Mouse (Mus musculus) forebrain, embryonic 10.5 days (tissue): Measurements from ENCODE around the gene Rap1gap. TPM values are rescaled to one million over a fixed set of nuclear protein-coding genes. Genes with fewer than 3 reads are reported as not detected.

Experiments used
- DNase-seq: peaks from one replicate; pipeline ENCODE4 v3.0.0-alpha.2; 2017; ENCODE audit warnings: low spot score; ENCODE audit errors: extremely low spot score
- H3K27ac ChIP-seq: fragments of 300-500 bp; sonication (generic); 2 replicates; pipeline ENCODE4 v1.5.1; 2016; ENCODE audit warnings: mild to moderate bottlenecking
- H3K27me3 ChIP-seq: fragments of 300-500 bp; sonication (generic); 2 replicates; pipeline ENCODE4 v1.6.1; 2016; ENCODE audit warnings: mild to moderate bottlenecking; ENCODE audit not compliant: poor library complexity, severe bottlenecking
- H3K36me3 ChIP-seq: fragments of 300-500 bp; sonication (generic); replicated peaks from 2 replicates; pipeline ENCODE4 v1.6.1; 2016; ENCODE audit warnings: mild to moderate bottlenecking, moderate library complexity
- H3K4me1 ChIP-seq: fragments of 300-500 bp; sonication (generic); 2 replicates; pipeline ENCODE4 v1.6.1; 2016
- H3K4me3 ChIP-seq: fragments of 300-500 bp; sonication (generic); 2 replicates; pipeline ENCODE4 v1.5.1; 2016; ENCODE audit warnings: mild to moderate bottlenecking, moderate library complexity
- H3K9me3 ChIP-seq: fragments of 300-500 bp; sonication (generic); 2 replicates; pipeline ENCODE4 v1.6.1; 2016; ENCODE audit warnings: mild to moderate bottlenecking, moderate library complexity
- WGBS: fragments of 180-500 bp; shearing (Covaris S2); methylation state at CpG from one replicate; pipeline ENCODE4 v1.1.7; 2016; 5-methylcytosine and 5-hydroxymethylcytosine counted together
- polyA plus RNA-seq: library from polyadenylated mRNA; unstranded; fragments of >200 nt; fragmentation: Nextera tagmentation; extraction: Ambion mirVana; gene quantifications from 2 replicates; pipeline ENCODE4 v1.2.1, GENCODE M21; 2016

Rap1gap gene
- polyA plus RNA-seq, 1 experiment from 2014 or later, result 4.0 TPM

- Histone ChIP-seq H3K27me3 (peaks cover 89% of the 10 kb centered on the region), H3K4me1 (peaks cover 73% of the 10 kb centered on the region), H3K36me3 (no peaks in the 10 kb centered on the region), H3K27ac (0 out of 2 replicates have a peak overlapping the region, but pooled peaks have one; percentile 16), H3K9me3 (no peaks in the 10 kb centered on the region), H3K4me3 (no peak overlapping the region)
- WGBS, result 95% methylated on average over 3 of the region's 3 CpGs
- DNase-seq, result no peak
These were observed 57.7 kb downstream of the Rap1gap start for GRCm38 (mm10) chr4:137722230-137722629.

- Histone ChIP-seq H3K9me3 (no peaks in the 10 kb centered on the region), H3K4me1 (peaks cover 73% of the 10 kb centered on the region), H3K4me3 (peak overlapping the region; percentile 36; the same call in 1 of the 2 replicates), H3K27ac (peak overlapping the region; percentile 67; the same call in 1 of the 2 replicates), H3K36me3 (no peaks in the 10 kb centered on the region), H3K27me3 (peaks cover 89% of the 10 kb centered on the region)
- peak; percentile 77 for DNase-seq
- WGBS, result 30% methylated on average over 12 of the region's 12 CpGs
These were observed 58.3 kb downstream of the Rap1gap start for GRCm38 (mm10) chr4:137722692-137723427.

- DNase-seq, result no peak
- Histone ChIP-seq H3K4me3 (peak overlapping the region; percentile 36), H3K36me3 (no peaks in the 10 kb centered on the region), H3K4me1 (peaks cover 74% of the 10 kb centered on the region), H3K27ac (peak overlapping the region; percentile 67), H3K9me3 (no peaks in the 10 kb centered on the region), H3K27me3 (peaks cover 89% of the 10 kb centered on the region)
- WGBS, result 37% methylated on average over 25 of the region's 25 CpGs
These were observed 59.0 kb downstream of the Rap1gap start for GRCm38 (mm10) chr4:137723527-137723926.

GRCm38 (mm10) chr4:137724212-137724611 is 59.7 kb downstream of the Rap1gap start:
- peaks cover 74% of the 10 kb centered on the region for H3K4me1 ChIP-seq

GRCm38 (mm10) chr4:137724766-137725165 is 60.2 kb downstream of the Rap1gap start:
- Histone ChIP-seq H3K27ac (peak overlapping the region; percentile 67), H3K36me3 (no peaks in the 10 kb centered on the region), H3K4me3 (peak overlapping the region; percentile 36), H3K27me3 (peaks cover 89% of the 10 kb centered on the region), H3K9me3 (no peaks in the 10 kb centered on the region), H3K4me1 (peaks cover 74% of the 10 kb centered on the region)
- peak; percentile 64 for DNase-seq
- WGBS, result 50% methylated on average over 8 of the region's 8 CpGs

More at GRCm38 (mm10) chr4:137724212-137724611, 59.7 kb downstream of the Rap1gap start:
- H3K4me3 ChIP-seq, result peak overlapping the region; percentile 36
- H3K27ac ChIP-seq, result peak overlapping the region; percentile 67
- H3K36me3 ChIP-seq, result no peaks in the 10 kb centered on the region
- H3K9me3 ChIP-seq, result no peaks in the 10 kb centered on the region
- DNase-seq, result no peak
- 51% methylated on average over 11 of the region's 11 CpGs for WGBS
- H3K27me3 ChIP-seq, result peaks cover 89% of the 10 kb centered on the region

GRCm38 (mm10) chr4:137725541-137726145 is 61.1 kb downstream of the Rap1gap start:
- H3K27ac ChIP-seq, result no peak overlapping the region
- peaks cover 88% of the 10 kb centered on the region for H3K27me3 ChIP-seq
- 77% methylated on average over 13 of the region's 13 CpGs for WGBS
- peaks cover 75% of the 10 kb centered on the region for H3K4me1 ChIP-seq
- H3K9me3 ChIP-seq, result no peaks in the 10 kb centered on the region
- H3K4me3 ChIP-seq, result no peak overlapping the region
- no peaks in the 10 kb centered on the region for H3K36me3 ChIP-seq
- no peak for DNase-seq

- H3K27ac ChIP-seq, result peak overlapping the region; percentile 45
- peaks cover 84% of the 10 kb centered on the region for H3K27me3 ChIP-seq
- DNase-seq, result no peak
- peak overlapping the region; percentile 53 for H3K4me3 ChIP-seq
- H3K4me1 ChIP-seq, result peaks cover 75% of the 10 kb centered on the region
- no peaks in the 10 kb centered on the region for H3K36me3 ChIP-seq
- no peaks in the 10 kb centered on the region for H3K9me3 ChIP-seq
- WGBS, result 84% methylated on average over 18 of the region's 18 CpGs
These were observed 62.4 kb downstream of the Rap1gap start for GRCm38 (mm10) chr4:137726739-137727505.

GRCm38 (mm10) chr4:137727506-137728187 is 63.1 kb downstream of the Rap1gap start:
- under 1% methylated on average over 17 of the region's 18 CpGs for WGBS
- H3K27ac ChIP-seq, result peak overlapping the region; percentile 45
- H3K27me3 ChIP-seq, result peaks cover 85% of the 10 kb centered on the region
- H3K36me3 ChIP-seq, result no peaks in the 10 kb centered on the region
- peaks cover 72% of the 10 kb centered on the region for H3K4me1 ChIP-seq
- peak; percentile 66 for DNase-seq
- H3K9me3 ChIP-seq, result no peaks in the 10 kb centered on the region
- peak overlapping the region; percentile 53 for H3K4me3 ChIP-seq

- peaks cover 62% of the 10 kb centered on the region for H3K4me1 ChIP-seq
- 7% methylated on average over 17 of the region's 17 CpGs for WGBS
- no peaks in the 10 kb centered on the region for H3K36me3 ChIP-seq
- DNase-seq, result peak; percentile 56
- peak overlapping the region; percentile 45 for H3K27ac ChIP-seq
- H3K4me3 ChIP-seq, result peak overlapping the region; percentile 53
- peaks cover 79% of the 10 kb centered on the region for H3K27me3 ChIP-seq
- no peaks in the 10 kb centered on the region for H3K9me3 ChIP-seq
These were observed 64.1 kb downstream of the Rap1gap start for GRCm38 (mm10) chr4:137728399-137729154.

GRCm38 (mm10) chr4:137729155-137729855 is 64.8 kb downstream of the Rap1gap start:
- Histone ChIP-seq H3K36me3 (no peaks in the 10 kb centered on the region), H3K27me3 (peaks cover 72% of the 10 kb centered on the region), H3K4me1 (peaks cover 55% of the 10 kb centered on the region), H3K4me3 (peak overlapping the region; percentile 53), H3K9me3 (no peaks in the 10 kb centered on the region), H3K27ac (peak overlapping the region; percentile 45)
- WGBS, result 18% methylated on average over 24 of the region's 24 CpGs
- no peak for DNase-seq

GRCm38 (mm10) chr4:137730134-137730533 is 65.6 kb downstream of the Rap1gap start:
- H3K36me3 ChIP-seq, result no peaks in the 10 kb centered on the region
- 24% methylated on average over 3 of the region's 3 CpGs for WGBS
- H3K4me3 ChIP-seq, result no peak overlapping the region; the same call in 1 of the 2 replicates
- H3K27ac ChIP-seq, result no peak overlapping the region
- peaks cover 48% of the 10 kb centered on the region for H3K4me1 ChIP-seq
- DNase-seq, result peak; percentile 93
- no peaks in the 10 kb centered on the region for H3K9me3 ChIP-seq
- H3K27me3 ChIP-seq, result peaks cover 64% of the 10 kb centered on the region
